Mouse (Mus musculus) embryo, embryonic 11 days (tissue): ENCODE measurements around the gene Emp1.

Experiments
- DNase-seq: peaks from one replicate; pipeline ENCODE4 v3.0.0-alpha.2; 2015

Emp1 gene

GRCm38 (mm10) chr6:135362459-135363159 lies at the start of gene Emp1:
TSS of gene Emp1 (plus strand) at chr6:135362545.
- DNase-seq = no peak

DNA sequence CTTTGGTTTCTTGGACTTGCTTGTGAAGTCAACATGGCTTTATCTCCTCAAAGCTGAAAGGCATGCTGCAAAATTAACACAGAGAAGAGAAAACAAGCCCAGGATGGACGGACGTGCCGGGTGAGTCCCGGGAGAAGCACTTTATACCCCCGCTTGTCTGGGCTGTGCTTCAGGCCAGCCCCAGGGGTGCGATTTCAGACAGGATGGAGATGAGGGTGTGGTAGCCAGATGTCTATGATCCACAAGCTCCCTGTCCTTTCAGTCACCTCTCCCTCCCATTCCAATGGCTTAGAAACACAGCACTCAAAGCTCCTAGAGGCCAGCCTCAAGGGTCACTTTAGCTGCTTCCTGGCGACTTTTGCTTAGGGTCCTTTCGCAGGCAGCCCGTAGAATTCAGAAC lies 48.4 kb upstream of the Emp1 start:
- peak; percentile 33 for DNase-seq

DNA sequence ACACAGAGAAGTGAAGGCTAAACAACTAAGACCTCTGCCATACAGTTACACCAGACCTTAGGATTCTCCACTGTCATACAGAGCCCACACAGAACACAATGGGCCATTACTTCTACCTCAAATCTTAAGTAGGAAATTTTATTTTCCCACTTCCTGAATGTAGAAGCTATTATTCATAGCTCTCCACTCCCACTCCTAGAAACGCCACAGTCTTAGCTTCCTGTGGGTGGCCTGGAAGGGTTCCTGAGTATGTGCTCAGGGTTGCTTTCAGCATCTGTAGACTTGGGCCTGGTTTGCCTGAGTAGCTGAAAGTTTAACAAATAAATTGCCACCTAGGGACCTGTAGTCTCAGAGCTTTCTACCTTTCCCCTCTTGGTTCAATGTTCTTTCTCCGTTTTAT lies 46.2 kb upstream of the Emp1 start:
- DNase-seq = no peak

DNA sequence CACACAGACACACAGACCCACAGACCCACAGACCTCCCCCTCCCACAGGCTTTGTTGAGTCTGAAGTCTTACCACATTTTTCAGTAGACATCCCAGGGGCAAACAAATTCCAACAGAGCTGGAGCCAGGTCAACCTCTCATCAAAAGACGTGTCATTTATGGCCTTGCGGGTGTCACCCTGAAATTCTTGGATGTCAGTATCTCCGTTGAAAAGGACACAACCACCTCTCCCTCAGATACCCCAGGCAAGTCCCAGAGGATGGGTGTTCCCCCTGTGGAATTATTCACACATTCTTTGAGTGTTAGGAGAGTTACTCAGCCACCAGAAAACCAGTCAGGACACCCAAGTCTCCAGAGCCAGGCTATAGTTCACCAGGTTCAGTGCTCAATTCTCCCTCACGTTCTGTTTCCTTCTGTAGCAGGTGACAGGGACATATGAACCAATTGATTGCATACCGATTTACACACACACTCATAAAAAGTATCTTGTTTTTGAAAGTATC lies 42.9 kb upstream of the Emp1 start:
- no peak for DNase-seq

- DNase-seq = no peak
Measured at GRCm38 (mm10) chr6:135322749-135323148, 39.6 kb upstream of the Emp1 start.

- peak; percentile 42 for DNase-seq
Measured at GRCm38 (mm10) chr6:135323311-135323982, 38.9 kb upstream of the Emp1 start.

DNA sequence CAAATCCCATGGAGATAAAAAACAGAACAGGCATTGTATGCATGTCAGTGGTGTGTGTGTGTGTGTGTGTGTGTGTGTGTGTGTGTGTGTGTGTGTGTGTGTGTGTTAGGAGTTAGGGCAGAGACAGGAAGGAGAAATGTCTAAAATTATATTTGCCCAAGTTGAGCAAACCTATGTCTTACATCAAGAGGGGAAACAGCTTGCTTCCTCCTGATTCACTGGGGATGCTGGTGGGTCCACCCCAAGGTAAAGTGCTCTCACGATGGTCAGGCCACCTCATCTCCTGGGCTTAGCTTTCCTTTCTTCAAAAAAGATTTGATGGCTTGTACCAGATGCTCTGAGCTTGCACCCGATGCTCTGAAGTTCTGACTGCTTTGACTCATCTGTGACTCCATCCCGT lies 38.2 kb upstream of the Emp1 start:
- DNase-seq = no peak

GRCm38 (mm10) chr6:135324686-135325300 lies 37.6 kb upstream of the Emp1 start:
- no peak for DNase-seq

GRCm38 (mm10) chr6:135326847-135327246 lies 35.5 kb upstream of the Emp1 start:
- no peak for DNase-seq

DNA sequence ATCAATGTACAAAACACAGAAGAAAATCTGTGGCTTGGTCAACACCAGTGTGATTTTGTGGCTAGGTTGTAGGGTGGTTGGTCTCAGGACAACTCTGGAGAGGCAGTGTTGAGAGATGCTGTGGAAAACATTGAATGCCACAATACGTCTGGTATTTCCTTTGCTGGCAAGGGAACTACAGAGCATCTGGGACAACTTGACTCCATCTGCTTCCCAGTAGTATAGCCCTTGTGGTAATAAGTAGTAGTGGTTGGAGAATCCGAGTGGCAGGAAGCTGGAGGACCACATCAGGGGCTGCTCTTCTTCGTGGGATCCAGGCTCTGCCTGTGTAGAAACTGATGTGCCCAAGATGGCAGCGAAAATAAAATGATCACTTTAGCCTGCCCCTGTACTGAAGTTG lies 30.4 kb upstream of the Emp1 start:
- no peak for DNase-seq

DNA sequence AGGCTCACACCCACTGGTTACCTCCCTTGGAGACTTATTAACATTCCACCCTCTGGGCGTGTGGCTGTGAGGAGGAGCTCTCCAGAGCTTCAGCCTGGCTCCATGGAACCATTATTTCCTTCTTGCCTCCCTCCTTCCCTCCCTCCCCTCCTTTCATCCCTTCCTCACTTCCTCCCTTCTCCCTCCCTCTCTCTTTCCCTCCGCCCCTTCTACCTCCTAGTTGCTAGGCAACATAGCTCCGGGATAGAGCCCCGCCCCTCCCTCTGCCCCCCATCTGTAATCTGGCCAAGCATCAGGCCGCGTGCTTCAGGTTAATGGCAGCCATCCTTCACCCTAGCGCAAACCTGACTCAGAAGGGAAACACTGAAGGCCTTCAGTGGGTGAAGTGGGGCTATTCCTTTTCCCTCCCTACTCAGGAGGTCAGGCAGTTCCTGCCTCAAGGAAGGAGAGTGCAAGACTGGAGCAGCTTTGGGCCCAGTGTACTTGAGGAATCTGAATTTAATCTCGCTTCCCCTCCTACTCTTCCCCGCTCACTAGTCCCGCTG lies 29.5 kb upstream of the Emp1 start:
- DNase-seq = peak; percentile 78

DNA sequence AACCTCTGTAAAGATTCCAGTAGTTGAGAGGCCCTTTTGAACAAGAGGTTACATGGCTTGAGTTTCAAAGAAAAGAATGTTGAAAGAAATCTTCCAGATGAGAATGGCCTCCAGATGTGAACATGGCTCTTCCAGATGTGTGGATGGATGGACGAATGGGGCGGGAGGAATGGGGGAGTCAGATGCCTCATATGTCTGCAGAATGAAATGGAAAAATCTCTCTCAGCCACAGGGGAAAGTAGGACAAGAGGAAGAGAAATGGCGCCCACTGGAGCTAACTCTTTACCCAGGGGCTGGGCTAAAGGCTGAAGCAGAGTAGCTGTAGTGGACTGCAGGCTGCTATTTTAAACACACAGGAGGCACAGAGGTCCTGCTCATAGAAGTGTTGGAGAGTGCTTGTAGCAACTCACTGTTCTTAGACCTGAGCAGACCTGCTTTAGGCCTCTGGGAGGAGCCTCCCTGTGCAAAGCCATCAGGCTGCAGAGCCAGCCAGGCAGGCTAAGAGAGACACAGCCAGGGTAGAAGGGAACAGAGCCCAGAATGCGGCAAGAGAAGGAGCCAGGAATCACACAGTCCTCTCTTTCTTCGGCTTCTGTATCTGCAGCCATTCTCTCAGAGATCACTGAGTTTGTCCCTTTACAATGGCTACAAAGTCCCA lies 28.2 kb upstream of the Emp1 start:
- DNase-seq = peak; percentile 50

GRCm38 (mm10) chr6:135336376-135336775 lies 26.0 kb upstream of the Emp1 start:
- no peak for DNase-seq

GRCm38 (mm10) chr6:135340355-135341075 lies 21.8 kb upstream of the Emp1 start:
- DNase-seq = no peak

DNA sequence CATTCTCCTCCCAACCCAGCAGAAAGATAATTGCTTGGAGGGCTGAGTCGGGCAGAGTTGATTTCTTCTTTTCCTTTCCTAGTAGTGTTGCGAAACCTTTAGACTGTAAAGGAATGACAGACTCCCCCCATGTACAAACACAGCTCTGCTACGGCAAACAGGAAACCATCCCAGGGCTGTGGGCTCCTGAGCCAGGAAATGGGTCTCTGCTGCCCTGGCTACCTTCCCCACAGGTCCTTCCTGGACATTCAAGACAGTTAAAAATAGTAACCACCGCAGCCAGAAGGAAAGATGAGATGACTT lies 21.3 kb upstream of the Emp1 start:
- no peak for DNase-seq

GRCm38 (mm10) chr6:135351638-135352302 lies 10.6 kb upstream of the Emp1 start:
- DNase-seq = no peak

DNA sequence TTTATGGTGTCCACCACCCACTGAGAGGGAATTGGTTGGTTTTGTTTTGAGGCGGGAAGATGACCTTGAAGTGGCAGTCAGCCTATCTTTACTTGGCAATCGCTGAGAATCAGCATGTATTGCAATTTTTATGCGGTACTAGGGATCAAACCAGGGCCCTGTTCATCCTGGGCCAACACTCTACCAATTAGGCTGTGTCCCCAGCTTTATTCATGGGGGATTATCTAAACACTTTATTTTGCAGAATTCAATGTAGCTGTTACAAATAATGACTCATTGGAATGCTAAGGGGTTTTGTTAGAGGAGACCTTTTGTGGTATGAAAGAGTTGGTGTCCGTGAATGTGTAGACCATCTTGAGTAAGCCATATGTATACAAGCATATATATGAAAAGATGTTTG lies 9.8 kb upstream of the Emp1 start:
- no peak for DNase-seq

DNA sequence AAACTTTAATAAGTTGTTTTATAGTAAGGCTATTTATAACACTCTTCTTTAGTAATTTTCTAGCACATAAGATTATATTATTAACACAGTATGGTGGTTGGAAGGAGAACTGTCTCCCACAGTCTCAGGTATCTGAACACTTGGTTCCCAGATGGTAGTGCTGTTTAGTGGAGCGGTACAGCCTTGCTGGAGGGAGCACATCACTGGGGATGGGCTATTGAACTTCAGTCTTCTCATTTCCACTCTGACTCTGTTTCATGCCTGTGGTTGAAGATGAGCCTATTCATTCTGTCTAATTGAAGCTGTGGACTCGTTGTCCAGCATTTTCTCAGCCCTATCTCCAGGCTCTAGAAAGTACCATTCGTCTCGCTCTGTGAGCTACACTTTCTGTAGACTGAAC lies 7.4 kb upstream of the Emp1 start:
- no peak for DNase-seq

DNA sequence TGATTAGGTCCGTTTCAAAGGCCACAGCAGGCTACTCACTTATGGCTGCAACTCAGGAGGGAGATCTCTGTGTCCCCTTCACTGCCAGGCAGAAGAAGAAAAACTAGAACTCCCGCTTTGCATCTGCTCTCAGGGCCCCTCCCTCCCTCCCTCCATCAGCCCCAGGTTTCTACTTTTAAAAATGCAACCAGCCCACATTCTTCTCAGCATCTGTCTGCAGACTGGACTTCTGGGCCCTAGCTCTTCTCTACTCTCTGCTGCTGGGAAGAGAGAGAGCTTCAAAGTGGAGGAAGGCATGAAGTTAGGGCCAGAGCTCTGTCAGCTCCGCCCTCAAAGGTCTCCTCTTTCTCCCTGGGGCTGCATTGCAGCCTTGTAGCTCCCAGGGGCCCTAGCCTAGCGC lies 2.0 kb upstream of the Emp1 start:
- no peak for DNase-seq

DNA sequence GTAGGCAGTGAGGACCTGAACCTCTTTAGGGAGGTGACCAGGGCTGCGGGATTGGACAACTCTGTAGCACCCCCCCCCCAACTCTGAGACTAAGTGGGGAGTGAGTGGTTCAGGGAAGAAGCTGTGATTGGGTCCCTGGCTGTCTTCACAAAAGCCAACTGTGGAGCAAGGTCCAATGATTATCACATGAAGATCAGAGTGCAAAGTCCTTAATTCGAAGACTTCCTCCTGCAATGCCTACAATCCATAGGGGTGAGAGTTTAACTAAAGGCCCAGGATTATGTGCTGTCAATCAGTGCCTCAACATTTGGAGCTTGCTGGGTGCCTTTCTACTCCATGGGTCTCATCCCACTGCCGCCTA lies 267 bp upstream of the Emp1 start:
- no peak for DNase-seq

GRCm38 (mm10) chr6:135363344-135364040 lies 1.1 kb downstream of the Emp1 start:
- DNase-seq = no peak
